Mouse (Mus musculus) lung, adult 18-20 months (tissue): ENCODE measurements around the gene Serpina9.
A peak's percentile ranks its signal among the peaks of the same experiment; 100 is the strongest.
"Not testable (repeated sequence)": the region's sequence is repeated elsewhere in the genome, so short reads cannot be mapped to it uniquely, and the experiment has no call there.

ENCODE experiments used
- DNase-seq, 2 experiments: peaks; one replicate each; pipeline ENCODE4 v3.0.0; 2022; ENCODE audit warnings: mixed read lengths in 2 of 2

The Serpina9 gene

DNA sequence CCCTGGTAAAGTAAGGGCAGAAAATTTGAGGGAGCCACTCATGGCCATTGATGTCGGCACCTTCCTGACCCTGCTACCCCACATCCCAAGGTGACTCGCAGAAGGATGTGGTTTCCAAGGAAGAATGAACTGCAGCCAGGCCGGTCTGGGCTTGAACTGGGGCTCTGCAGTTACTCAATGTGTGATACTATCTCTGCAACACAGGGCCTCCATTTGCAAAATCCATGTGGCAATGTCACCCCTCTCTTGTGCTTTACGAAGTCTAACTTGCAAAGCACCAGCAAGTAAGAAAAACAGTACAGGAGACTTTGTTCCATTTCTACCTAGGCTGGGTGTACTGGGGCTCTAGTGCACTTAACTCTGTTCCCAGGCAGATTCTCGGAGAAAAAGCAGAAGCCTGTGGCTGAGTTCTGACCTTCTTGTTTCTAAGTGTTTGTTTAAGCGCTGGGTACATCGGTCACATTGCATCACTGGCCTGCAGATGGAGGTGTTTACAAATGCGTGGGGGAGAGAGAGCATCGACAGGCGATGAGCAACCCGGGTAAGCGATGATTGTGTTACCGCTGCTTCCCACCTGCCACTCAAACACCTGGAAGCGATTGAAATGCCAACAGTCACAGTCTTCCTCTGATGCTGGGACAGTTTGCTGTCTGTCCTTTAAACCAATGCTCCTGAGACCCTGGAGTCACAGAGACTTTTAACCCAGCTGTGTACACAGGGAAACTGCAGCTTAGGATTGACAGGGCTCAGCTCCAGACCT, 24.6 kb downstream of the Serpina9 start:
- peak in 1 of 2 experiments; percentile 9 for DNase-seq

DNA sequence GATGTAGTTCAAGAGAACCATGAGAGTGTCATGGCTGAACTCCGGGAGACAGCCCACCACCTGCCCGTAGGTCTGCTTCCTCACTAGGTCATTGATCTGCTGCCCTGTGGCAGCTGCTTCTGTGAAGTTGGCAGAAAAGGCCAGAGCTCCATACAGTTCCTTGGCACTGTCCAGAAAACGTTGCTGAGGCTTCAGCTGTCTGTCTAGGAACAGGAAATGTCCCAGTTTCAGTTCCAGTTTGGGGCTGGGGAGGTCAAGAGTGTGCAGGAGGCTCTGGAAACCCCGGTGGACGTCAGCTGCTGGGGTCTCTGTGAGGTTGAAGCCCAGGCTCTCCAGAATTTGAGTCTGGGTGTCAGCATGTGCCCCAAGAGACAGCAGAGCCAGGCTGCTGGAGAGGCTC, 27.7 kb downstream of the Serpina9 start:
- DNase-seq = no peak

DNA sequence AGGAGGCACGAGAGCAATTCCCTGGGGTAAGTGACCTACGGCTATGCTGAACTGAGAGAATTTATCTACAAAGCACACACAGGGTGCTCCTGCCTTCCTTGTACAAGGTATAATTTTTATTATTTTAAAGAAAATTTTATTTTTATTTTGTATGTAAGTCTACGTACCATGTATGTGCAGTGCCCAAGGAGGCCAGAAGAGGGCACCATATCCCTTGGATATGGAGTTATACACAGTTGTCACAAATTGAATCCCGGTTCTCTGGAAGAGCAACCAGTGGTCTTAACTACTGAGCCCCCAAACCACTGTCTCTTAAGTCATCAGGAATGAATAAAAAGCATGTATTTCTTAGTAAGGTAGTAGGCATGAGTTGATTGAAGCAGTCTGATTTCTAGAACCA, 28.6 kb downstream of the Serpina9 start:
- DNase-seq = peak in 1 of 2 experiments; percentile 25

DNA sequence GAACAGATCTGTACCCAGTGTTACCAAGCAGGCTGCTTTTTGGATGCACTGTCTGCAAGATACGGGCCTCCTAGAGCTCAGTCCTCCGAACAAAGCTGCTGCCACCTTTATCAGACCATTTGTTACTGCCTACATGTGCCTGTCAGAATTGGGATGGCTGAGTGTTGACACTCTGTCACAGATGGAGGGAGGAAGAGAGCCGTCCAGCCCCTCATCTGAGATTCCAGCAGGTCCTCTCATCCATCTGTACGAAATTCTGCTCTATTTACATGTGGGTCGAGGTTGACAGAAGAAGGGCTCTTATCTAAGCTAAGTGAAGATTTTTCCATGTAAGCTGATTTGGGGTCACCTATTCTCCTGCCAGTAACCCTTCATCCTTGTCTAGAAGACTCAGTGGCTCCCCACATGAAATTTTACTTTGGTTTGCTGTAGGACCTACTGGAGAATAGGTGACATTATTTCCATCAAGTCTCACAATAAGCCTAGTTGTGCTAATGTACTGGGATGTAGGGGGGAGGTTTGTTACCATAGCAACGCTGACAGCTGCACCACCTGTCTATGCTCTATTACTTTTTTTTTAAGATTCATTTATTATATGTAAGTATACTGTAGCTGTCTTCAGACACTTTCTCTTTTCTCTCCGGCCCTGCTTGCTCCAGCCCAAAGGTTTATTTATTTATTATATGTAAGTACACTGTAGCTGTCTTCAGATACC, 31.8 kb downstream of the Serpina9 start:
- no peak for DNase-seq

DNA sequence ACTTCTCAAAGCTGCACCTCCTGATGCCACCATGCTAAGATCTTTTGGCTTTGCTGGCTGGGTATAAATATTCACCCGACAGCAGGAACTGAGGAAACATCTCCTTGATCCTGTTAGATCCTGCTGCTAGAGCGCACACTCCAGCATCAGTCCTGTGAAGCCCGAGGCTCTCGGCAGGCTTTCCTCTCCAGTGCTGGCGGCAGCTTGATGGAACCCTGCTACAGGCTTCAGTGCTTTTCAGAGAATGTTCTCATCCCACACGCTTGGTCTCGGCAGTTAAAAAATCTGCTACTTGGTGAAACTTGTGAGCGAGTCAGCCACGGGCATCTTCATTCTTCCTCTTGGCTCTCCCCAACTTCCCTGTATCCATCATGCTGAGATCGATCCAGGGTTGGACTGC, 35.3 kb downstream of the Serpina9 start:
- DNase-seq = no peak

DNA sequence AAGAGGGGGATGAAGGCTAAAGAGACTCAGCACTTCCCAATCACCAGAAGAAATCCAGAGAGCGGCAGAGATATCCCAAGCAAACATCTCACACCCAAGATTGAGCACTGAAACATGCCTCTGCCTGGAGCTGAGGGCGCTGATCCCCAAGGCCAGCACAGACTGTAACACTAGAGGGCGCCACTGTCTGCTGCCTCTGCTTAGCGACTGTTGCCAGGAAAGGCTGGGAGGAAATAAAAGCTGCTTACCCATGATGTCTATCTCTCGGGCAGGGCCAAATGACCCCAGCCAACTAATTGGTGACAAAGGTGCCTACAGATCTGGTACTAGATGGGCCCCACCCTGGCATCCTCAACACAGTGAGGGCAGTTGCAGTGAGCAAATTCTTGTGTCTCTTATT, 35.7 kb downstream of the Serpina9 start:
- no peak for DNase-seq

DNA sequence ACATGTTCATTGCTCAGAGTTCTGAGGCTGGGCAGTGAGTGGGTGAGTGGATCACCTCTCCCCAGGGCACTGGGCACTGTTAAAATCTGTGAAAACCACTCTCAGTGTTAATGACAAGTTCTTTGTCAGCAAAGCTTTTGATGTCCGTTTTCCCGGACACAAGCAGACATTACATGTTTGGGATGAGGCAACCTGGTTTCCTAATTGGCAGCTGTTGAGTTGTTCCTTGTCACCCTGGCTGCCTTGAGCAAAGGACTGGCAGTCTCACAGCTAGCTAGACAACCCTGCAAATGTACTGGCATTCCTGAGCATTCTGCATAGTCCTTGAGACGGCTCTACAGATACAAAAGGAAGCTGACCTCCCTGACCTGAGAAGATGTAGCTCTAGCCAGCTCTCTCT, 36.5 kb downstream of the Serpina9 start:
- no peak for DNase-seq

DNA sequence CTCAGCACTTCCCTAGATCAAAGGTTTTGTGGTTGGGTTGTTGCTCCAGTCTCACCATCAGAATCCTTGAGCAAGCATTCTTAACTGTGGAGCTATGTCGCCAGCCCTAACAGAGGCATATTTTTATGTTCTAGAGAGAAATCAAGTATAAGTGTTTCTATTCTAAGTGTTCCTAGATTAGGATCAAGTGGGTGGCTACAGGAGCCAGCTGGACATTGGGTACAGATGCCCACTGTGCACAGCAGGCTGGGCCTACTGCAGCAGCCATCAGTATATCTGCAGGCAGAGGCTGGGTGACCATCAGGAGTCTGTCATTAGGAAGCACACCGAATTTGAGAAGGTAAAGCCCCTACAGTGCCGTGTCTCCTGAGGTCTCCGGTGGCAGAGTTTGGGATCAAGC, 42.5 kb downstream of the Serpina9 start:
- DNase-seq = no peak

DNA sequence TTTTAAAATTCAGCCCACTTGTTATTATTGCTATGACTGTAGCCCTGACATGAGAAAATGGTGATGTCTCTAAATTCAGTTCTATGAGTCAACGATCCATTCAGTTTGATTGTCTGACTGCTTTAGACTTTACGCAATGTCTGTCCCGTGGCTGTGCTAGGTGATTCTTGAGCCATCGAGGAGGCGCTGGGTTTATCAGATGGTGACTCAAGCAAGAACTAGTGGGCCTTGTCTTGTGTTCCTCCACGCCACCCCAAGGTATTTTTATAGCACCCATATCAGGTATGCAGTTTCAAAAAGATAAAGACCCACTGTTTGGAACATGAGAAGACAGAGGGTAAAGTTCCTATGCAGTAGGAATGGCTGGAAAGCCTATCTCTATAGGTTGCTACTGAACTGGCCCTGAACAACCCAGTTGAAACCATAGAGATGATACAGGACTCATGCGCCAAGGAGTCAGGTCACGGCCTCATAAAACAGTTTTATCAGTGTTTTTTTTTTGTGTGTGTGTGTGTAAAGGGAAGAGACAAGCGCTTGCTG, 43.9 kb downstream of the Serpina9 start:
- DNase-seq = no peak

DNA sequence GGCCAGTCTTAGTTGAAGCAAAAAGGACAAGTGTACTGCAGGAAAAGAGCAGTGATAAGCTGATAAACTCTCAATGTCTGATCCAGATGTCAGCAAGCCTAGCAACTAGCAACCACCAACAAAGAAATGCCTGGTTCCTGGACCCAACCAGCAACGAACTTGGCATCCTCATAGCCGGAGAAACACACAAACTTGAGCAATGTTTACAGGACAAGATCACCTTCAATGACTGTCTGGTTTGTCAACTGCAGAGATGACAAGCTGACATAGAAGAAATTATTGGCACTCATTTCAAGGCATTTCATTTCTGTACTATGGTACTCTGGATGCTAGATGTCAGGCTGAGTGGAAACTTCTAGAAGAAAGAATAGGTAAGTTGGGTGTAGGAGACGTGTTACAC, 46.8 kb downstream of the Serpina9 start:
- DNase-seq = no peak

DNA sequence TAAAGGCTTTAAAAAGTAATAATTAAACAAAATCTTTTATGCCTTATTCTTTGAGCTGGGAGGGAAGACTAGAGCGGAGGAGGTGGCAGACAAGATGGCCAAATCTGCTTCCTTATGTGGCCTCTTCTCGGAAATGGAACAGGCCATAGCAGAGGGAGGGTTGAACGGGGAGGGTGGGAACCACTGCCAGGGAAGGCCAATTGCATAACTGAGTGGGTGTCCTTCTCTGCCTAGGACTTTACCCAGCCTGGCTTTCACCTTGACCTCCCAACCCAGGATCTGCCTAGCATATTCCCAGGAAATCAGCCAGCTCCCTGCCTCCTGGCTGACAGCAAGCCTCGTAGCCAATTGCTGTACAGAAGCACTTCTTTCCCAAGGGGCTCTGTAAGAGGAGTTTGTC, 50.3 kb downstream of the Serpina9 start:
- DNase-seq = no peak

DNA sequence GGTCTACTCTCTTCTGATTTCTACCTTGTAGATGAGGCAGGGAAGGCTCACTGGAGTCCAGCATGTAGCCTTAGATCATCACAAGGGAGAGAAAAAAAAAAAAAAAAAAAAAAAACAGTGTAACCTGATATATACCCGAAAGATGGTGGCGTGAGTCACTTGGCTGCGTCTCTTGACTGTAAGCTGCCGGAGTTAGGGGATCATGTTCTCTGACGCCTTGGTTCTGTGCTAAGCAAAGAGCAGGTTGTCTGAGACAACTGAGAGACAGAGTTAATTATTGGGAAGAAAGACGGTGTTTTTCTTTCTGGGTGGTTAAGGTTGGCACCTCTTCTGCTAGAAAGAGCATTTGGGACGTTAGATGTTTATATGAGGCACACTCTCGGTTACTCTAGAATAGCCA, 50.7 kb downstream of the Serpina9 start:
- DNase-seq = no peak

DNA sequence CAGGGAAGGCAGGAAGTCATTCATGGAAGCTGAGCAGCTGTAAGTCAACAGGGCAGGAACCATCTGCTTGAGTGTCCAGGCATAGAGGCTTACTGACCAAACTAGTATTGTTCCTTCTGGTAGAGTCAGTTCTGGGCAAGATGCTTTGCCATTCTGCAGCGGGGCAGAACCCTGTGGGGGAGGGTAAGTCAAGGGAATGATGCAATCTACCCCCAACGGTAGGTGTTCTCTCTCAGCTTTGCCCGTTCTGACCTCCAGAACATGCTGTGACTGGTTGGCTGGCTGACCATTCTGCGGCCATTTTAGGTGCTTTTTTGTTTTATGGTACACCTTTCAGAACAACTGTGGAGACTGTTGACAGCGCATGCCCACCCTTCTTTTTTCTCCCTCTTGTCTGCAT, 51.2 kb downstream of the Serpina9 start:
- no peak for DNase-seq

DNA sequence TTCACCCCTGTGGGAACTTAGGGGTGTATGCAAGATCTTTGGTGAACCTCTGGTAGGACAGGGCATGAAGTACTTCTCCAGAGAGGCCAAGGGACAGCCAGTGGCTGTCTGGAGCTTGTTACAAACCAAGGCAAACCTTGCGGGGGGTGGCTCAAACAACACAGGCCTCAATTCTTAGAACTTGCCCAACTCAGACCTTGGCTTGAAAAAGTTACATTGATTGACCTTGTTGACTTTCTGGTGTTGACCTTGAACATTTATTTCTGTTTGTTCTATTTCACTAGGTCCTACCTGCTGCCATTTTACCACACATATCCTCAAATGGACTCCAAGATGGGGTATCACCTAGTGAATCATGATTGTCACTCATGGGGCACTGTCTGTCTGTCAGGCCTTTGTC, 51.8 kb downstream of the Serpina9 start:
- no peak for DNase-seq

DNA sequence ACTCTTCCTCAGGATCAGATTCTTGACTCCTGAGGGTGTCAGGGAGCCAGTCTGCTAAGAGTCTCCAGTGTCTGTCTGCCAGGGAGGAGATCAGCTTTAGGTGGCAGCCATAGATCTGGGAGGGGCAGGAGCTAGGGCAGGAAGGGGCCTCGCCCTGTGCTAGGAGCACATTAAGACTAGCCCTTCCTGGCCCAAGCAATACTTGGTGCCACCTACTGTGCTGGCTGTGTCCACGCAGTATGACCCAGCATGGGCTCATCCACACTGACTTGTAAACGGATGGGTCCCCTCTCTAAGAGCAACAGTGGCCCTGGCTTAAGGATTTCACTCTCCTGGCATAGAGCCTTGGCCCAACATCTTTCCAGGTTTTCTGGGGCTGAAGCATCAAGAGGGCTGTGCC, 54.8 kb downstream of the Serpina9 start, which contains the start of gene Serpina1e:
Gene Serpina1e, minus strand, starts transcription at position 178 of the 400 bp plus-strand sequence.
- DNase-seq = no peak

DNA sequence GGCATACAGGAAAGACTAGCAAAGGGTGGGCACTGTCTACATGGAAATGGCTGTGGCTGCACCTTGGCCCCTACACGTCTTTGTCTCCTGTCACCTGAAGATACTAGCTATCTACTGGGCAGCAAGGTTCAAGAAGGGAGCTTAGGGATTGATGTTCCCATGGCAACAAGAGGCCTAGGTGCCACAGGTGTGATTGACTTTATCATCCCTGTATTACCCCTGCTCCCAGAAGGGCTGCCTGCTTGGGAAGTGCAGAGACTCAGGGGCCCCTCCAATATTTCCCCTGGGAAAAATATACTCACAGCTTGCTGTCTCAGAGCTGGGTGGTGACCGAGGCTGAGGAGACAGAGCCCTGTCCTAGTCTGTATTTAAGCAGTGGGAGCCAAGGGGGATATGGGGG, 57.0 kb downstream of the Serpina9 start:
- not testable (repeated sequence) for DNase-seq

DNA sequence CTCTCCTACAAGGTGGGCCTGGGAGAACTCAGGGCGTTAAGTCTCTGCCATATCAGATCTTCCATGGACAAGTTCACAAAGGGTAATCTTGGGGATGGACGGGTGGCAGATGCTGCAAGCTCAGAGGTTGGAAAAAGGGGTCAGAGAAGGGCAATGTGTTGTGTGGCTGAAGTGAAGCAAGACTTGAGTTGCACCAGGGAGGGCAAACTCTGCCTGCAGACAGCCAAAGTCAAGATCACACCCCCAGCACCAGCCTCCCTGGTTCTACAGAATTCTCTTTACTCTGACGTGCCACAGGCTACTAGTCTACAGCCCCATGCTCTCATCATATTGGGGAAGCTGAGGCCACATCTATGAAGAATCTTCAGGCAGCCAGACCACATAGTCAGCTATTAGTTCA, 60.6 kb downstream of the Serpina9 start:
- not testable (repeated sequence) for DNase-seq

DNA sequence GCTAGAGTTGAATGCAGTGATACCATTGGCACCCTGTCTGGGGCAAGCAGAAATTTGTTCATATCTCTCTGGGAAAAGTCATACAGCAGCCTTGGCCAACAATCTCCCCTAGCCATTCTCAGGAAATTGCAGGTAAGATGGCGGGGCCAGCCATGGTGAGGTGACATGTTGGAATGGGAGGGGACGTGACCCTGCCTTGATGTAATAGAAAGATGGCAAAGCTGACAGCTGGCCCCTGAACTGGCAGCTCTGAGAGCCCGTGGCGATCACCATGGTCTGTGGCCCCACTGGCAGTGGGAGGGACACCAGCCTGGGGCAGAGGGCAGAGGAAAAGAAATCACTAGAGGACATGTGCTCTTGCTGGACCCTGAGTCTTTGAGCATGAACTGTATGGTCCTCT, 67.3 kb downstream of the Serpina9 start:
- DNase-seq = no peak
